Mouse (Mus musculus) heart, adult 11 months (tissue): ENCODE measurements around the gene Dtnbp1.

Source experiments
- DNase-seq: peaks from one replicate; pipeline ENCODE4 v3.0.0; 2022

Dtnbp1 gene

GRCm38 (mm10) chr13:44903416-44903815 is 98.5 kb downstream of the Dtnbp1 start:
- peak; percentile 76 for DNase-seq

DNA sequence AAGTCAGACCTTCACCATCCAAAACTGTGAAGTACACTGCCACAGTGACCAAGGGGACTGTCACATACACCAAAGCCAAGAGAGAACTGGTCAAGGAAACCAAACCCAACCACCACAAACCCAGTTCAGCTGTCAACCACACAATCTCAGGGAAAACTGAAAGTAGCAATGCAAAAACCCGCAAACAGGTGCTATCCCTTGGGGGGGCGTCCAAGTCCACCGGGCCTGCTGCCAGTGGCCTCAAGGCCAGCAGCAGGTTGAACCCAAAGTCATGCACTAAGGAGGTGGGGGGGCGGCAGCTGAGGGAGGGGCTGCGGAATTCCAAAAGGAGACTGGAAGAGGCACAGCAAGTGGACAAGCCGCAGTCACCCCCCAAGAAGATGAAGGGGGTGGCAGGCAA is 99.6 kb downstream of the Dtnbp1 start:
- DNase-seq, result peak; percentile 87

GRCm38 (mm10) chr13:44896211-44896610 is 105.7 kb downstream of the Dtnbp1 start:
- peak; percentile 68 for DNase-seq

DNA sequence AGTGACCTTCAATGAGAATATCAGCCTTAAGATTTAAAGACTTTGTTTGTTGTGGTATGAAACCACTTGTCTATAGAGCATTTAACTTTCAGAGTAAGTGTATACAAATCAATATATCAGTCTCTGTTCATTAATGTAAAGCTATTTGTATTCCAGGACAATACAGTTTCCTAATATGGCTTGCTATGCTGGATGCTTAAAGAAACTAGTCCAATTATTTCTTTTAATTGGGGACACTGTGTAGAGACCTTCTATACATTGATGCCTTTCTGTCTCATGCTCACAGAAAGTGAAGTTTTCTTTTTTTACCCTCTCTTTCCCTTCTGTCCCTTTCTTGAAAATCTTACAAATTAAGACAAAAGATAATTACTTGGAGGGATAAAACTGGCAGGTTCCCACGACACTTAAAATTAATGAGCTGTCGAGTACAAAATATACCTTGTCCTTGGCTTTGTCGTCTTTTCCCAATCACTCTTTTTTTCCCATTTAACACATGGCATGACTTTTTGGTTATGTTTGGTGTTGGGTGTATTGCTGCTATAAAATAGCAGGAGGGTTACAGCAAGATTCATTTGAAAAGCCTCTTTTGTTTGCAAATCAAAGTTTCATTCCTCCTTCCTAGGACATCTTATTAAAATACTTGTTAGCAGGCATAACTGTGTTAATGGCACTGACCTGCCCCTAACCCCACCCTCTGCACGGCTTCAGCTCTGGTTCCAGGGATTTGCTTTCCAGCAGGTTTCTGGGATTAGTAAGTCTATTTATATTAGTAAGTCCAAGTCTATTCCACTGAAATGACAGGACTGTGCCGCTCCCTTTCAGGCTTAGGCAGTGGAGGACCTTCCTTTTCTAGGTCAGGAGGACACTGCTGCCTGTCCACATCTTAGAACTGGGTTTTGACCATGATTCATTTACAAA is 109.9 kb downstream of the Dtnbp1 start:
- peak; percentile 78 for DNase-seq

DNA sequence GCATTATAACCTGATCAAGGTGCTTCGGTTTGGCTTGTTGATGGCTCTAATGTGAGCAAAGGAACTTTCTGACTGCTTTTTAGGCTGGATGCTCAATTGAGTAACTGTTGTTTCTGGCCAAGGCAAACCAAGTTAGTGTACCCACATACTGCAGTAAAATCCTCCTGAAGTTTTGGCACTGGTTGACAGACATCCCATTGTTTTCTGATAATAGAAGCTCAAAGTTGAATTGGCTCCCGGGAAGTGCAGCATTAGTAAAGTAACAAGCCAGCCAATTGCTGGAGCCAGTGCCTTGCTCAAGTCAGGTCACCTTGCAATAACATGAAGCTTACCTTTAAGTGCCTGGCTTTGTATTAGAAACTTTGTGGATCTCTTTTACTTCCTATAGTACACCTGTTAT is 111.3 kb downstream of the Dtnbp1 start:
- DNase-seq, result peak; percentile 88

GRCm38 (mm10) chr13:44886221-44886620 is 115.7 kb downstream of the Dtnbp1 start:
- peak; percentile 71 for DNase-seq

DNA sequence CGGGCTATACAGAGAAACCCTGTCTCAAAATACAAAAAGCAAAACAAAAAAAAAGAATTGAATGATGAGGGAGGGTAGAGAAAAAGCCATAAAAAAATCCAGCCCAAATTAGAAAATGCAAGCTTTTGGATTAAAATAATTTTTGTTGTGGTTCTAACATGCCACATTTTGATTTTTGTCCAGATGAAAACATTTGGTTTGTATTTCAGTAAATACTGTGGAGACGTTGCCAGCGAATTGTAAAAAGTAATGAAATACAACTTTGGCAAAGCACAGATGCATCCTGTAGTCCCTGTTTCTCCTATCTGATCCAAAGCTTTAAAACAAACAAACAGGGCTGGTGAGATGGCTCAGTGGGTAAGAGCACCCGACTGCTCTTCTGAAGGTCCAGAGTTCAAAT is 120.9 kb downstream of the Dtnbp1 start:
- peak; percentile 8 for DNase-seq

- peak; percentile 29 for DNase-seq
Observed at GRCm38 (mm10) chr13:44876799-44877198, 125.1 kb downstream of the Dtnbp1 start.
